ENCODE assay signal across 15 mouse cellular contexts in genomic region chr2:10293556-10294206, GRCm38 (mm10).
DNase-seq lines count a peak whose midpoint lies in the region; ATAC-seq and TF ChIP-seq lines count a peak whose summit lies in the region.
"Had no signal": no experiment of that assay in that cellular context is flagged by ENCODE, and none has a peak within 500 bp of the region (broad histone marks: within the 10 kb centered on the region; RNA-seq: fewer than 3 reads in every experiment).

No protein-coding gene starts in this region.

- in situ Hi-C loops in CH12.LX (cut with MboI; ENCODE audit: low pct_ligation_motif_present, low pct_unique_long_range_greater_than_20kb, low sequenced_read_pairs), result loop anchor here (5.0 to 10.0 kb wide), 2 partner anchors 149 to 196 kb away; no protein-coding TSS in a partner anchor

- no peaks in the 10 kb centered on the region for H3K27me3 ChIP-seq in CH12.LX (replicated peaks)
- H3K27me3 ChIP-seq: embryonic facial prominence, embryonic 12.5 days had no signal

- TF ChIP-seq EP300 in CH12.LX (IDR thresholded peaks at IDR 0.05; ENCODE audit: low read length), result no peak

- H3K9me3 ChIP-seq in CH12.LX (replicated peaks; ENCODE audit: low read length), result no peaks in the 10 kb centered on the region
- H3K9me3 ChIP-seq: embryonic facial prominence, embryonic 12.5 days; limb, embryonic 13.5 days; midbrain, embryonic 12.5 days had no signal

- H3K79me2 ChIP-seq in CH12.LX (replicated peaks; ENCODE audit: control insufficient read depth, extremely low read depth, insufficient read depth, poor library complexity, severe bottlenecking), result no peaks in the 10 kb centered on the region

- H3K4me1 ChIP-seq in CH12.LX (ENCODE audit: control insufficient read depth in 1 of 2, insufficient read depth in 2 of 2), result no peaks in the 10 kb centered on the region
- H3K4me1 ChIP-seq: midbrain, embryonic 12.5 days had no signal

- no peak overlapping the region for H3K4me3 ChIP-seq in CH12.LX (replicated peaks in 1 of 3; ENCODE audit: low read depth in 2 of 3, low read length in 2 of 3, poor library complexity in 1 of 3)
- H3K4me3 ChIP-seq: embryonic facial prominence, embryonic 12.5 days; limb, embryonic 13.5 days; midbrain, embryonic 12.5 days had no signal

- no peaks in the 10 kb centered on the region for H3K36me3 ChIP-seq in CH12.LX (replicated peaks in 1 of 2; ENCODE audit: control insufficient read depth in 1 of 2, insufficient read depth in 1 of 2, low read length in 1 of 2)
- H3K36me3 ChIP-seq: embryonic facial prominence, embryonic 12.5 days; limb, embryonic 13.5 days; midbrain, embryonic 12.5 days had no signal

- peak in 1 of 2 experiments; percentile 48; a peak in 2 of 4 replicates for TF ChIP-seq CTCF in CH12.LX (conservative IDR thresholded peaks at IDR 0.05 in 1 of 2, IDR thresholded peaks at IDR 0.05 in 1 of 2; ENCODE audit: low read depth in 2 of 2, low read length in 2 of 2)

- TF ChIP-seq RAD21 in CH12.LX (IDR thresholded peaks at IDR 0.05; ENCODE audit: low read depth, low read length), result peak; percentile 14

- TF ChIP-seq POLR2A in CH12.LX (IDR thresholded peaks at IDR 0.05; ENCODE audit: low read depth, low read length), result no peak

- no peak overlapping the region for H3K4me2 ChIP-seq in CH12.LX (ENCODE audit: insufficient read depth, low read depth, poor library complexity, severe bottlenecking)
- H3K4me2 ChIP-seq: embryonic facial prominence, embryonic 12.5 days; limb, embryonic 13.5 days; midbrain, embryonic 12.5 days had no signal

- no peak overlapping the region for H3K9ac ChIP-seq in CH12.LX (ENCODE audit: insufficient read depth, low read depth)
- H3K9ac ChIP-seq: embryonic facial prominence, embryonic 12.5 days; limb, embryonic 13.5 days; midbrain, embryonic 12.5 days had no signal

- H3K27ac ChIP-seq in CH12.LX (ENCODE audit: insufficient read depth, low read depth), result no peak overlapping the region
- H3K27ac ChIP-seq: embryonic facial prominence, embryonic 12.5 days; limb, embryonic 13.5 days; midbrain, embryonic 12.5 days had no signal

- DNase-seq in kidney, adult 11 months, result peak; percentile 8
- no peak for DNase-seq in kidney, adult 18-20 months
- DNase-seq in CH12.LX (ENCODE audit: extremely low read depth), result no peak
- peak; percentile 50 to 69 for DNase-seq in kidney, postnatal 4 days
- no peak for DNase-seq in gastrocnemius, postnatal 10 days
- no peak for DNase-seq in thymus, postnatal 36 days
- no peak for DNase-seq in spleen, postnatal 10 days (ENCODE audit: low spot score in 2 of 2)
- DNase-seq: cerebellum, adult 18-20 months; heart, postnatal 36 days; layer of hippocampus, adult 9-11 months had no signal

- 0 out of 2 replicates have a peak, but pooled peaks have one; percentile 17 for ATAC-seq in granulocyte monocyte progenitor cell, adult 5-6 weeks (replicated peaks; ENCODE audit: poor library complexity, severe bottlenecking)
- ATAC-seq: forebrain, embryonic 16.5 days had no signal

- dilution Hi-C loops in CH12.LX (cut with MboI; ENCODE audit: extremely low pct_ligation_motif_present, extremely low pct_unique_long_range_greater_than_20kb, low sequenced_read_pairs), result no loop called here

TF ChIP-seq in CH12.LX, 34 proteins besides CTCF, POLR2A, EP300 and RAD21:
- TF ChIP-seq ZC3H11A (IDR thresholded peaks at IDR 0.05; ENCODE audit: low read depth, low read length), result no peak
- peak; percentile 44 for TF ChIP-seq SMC3 (IDR thresholded peaks at IDR 0.05; ENCODE audit: low read depth, low read length)

Comparison
In these comparisons a context has a peak if more than half of its experiments do, and no peak if none do; other contexts are left out.
1. DNase-seq: peak in kidney, adult 11 months (single experiment) and kidney, postnatal 4 days (2 of 2); none in kidney, adult 18-20 months (single experiment), CH12.LX (single experiment), gastrocnemius, postnatal 10 days (single experiment), thymus, postnatal 36 days (0 of 2) and spleen, postnatal 10 days (0 of 2).